Mouse (Mus musculus): ENCODE measurements around the gene Cbfa2t3.

The Cbfa2t3 gene

GRCm38 (mm10) chr8:122610612-122611277 is 88.2 kb downstream of the Cbfa2t3 start:
- DNase-seq (ENCODE audit: low read depth, low spot score) = no peak

DNA sequence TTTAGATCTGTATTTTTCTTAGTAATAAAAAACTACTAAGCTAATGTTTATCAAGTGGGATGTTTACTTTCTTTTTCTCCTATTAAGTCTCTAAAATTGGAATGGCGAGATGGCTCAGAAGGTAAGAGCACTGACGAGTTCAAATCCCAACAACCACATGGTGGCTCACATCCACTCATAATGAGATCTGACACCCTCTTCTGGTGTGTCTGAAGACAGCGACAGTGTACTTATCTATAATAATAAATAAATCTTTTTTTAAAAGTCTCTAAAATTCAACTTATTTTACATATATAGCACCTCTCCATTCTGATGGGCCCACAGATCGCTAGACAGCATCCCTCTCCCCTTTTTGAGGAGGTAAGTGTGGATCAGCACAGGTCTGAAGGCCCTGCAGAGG is 88.7 kb downstream of the Cbfa2t3 start:
- no peak for DNase-seq (ENCODE audit: low read depth, low spot score)

- no peak for DNase-seq (ENCODE audit: low read depth, low spot score)
Measured at GRCm38 (mm10) chr8:122606810-122607209, 92.1 kb downstream of the Cbfa2t3 start.

DNA sequence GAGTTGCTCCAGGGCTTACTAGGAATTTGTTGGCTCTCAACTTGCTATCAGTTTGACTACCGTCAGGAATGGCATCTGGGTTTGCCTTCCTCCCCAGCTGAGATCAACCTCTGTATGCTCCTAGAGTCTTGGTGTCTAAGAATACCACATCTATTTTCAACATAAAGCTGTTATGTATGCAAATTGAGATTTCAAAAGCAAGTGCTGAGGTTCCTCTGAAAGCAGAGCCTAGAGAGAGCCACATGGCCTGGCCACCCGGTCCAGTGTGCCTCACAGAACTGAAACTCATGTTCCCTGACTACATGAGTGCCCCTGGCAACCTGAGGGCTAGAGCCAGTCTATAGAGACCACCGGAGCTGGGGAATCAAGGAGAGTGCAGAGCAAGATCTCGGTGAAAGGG is 93.5 kb downstream of the Cbfa2t3 start:
- no peak for DNase-seq (ENCODE audit: low read depth, low spot score)

GRCm38 (mm10) chr8:122604640-122605039 is 94.3 kb downstream of the Cbfa2t3 start:
- no peak for DNase-seq (ENCODE audit: low read depth, low spot score)

GRCm38 (mm10) chr8:122600666-122601065 is 98.2 kb downstream of the Cbfa2t3 start:
- DNase-seq (ENCODE audit: low read depth, low spot score) = no peak

DNA sequence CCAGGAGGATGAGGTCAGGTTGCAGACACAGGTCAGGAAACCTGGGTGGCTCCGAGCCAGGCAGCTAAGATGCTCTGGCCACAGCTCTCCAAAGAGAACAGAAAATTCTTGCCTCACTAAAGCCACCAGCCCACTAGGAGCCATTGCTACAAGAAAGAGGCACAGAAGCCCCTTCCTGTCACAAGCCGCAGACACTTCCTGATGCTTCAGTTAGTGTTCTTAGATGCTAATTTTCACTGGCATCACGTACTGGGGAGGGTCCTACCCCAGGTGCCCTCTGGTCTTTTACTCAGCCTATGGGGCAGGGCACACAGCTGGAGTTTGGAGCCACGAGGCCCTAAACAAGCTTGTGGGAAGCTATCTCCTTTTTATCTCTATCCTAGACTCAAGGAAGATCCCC is 102.9 kb downstream of the Cbfa2t3 start:
- DNase-seq (ENCODE audit: low read depth, low spot score) = no peak

DNA sequence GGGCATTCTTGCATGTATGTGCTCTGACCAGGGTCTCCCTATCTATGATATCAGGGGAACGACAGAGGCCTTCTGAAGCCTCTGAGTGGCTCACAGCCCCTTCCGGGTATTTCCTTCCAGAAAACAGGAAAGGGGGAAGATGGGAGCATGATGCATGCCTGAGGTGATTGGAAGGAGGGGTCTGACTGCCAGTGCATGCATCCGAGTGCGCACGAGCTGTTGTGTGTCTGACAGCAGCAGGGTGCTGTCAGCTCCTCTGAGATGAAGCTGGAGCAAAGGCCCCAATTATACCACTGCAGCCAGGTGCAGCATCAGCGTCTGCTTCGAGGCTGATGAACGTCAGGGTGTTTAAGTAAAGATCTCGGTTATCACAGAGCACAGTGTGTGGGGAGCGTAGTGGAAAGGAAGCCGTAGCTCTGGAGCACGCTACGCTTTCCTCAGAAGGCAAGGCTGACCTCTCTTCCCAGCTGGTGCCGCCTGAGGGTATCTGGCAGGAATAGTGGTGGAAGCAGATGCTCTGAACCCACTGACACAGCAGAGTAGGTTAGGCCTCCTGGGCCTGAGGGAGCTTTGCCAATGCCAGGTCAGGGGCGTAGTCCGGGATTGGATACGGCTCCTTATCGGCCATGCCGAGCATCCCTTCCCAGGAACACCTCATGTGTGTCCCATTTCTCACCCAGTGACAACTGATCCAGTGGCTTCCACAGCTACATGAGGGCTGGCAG is 105.0 kb downstream of the Cbfa2t3 start:
- DNase-seq (ENCODE audit: low read depth, low spot score) = no peak

DNA sequence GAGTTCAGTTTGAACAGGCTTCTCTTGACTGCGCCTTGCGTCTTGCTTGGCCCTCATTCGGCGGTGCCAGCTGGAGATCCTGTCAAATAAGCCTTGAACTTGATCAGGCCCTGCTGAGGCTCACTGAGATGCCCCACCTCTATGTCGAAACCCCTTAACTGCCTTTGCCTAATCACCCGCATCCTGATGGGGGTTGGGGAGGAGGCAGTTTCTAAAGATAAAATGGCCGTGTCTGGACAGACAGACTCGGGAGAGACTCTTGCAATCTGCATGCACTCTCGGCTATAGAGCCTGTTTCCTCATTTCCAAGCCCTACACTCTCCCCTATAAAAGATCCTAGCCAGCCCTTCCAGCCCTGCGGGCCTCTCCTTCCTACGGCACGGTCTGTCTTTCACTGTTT is 105.7 kb downstream of the Cbfa2t3 start:
- DNase-seq (ENCODE audit: low read depth, low spot score) = no peak

GRCm38 (mm10) chr8:122586749-122587148 is 112.2 kb downstream of the Cbfa2t3 start:
- no peak for DNase-seq (ENCODE audit: low read depth, low spot score)

DNA sequence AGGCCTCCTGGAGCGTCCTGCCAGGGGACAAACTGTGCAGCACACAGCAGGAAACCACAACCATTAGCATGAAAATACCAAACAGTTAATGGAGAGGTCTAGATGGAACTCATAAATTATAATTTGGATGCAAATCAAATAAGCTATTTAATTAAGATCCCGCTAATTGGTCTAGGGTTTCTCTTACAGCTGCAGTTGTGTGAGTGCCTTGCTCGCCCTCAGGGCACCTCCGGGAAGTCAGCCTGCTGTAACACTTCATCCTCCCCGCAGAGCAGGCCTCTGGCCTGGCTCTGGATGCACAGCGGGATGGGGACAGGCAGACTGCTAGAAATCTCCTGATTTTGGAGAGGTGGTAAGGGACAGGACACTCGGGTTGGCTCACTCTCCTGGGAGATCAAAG is 112.7 kb downstream of the Cbfa2t3 start:
- DNase-seq (ENCODE audit: low read depth, low spot score) = no peak

DNA sequence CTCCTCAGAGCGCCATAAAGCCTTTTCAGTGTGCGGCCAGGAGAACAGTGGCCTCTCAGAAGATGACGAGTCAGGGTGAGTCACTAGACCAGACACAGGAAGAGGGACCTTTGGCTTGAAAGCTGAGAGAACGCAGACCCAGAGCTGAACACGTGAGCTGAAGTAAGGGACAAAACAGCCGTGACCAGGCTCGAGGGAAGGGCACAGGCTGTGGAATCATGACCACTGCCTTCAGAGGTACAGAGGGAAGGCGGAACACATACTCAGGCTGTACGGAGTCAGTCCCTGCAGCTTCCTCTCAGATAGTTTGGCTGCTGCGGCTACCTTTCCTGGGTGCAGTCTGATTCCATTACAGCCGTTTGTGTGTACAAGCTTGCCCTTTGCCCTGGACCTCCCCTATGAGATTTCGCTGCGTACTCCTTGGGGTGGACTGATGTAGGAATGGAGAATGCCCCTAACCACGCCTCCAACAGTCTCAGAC is 113.5 kb downstream of the Cbfa2t3 start:
- no peak for DNase-seq (ENCODE audit: low read depth, low spot score)

DNA sequence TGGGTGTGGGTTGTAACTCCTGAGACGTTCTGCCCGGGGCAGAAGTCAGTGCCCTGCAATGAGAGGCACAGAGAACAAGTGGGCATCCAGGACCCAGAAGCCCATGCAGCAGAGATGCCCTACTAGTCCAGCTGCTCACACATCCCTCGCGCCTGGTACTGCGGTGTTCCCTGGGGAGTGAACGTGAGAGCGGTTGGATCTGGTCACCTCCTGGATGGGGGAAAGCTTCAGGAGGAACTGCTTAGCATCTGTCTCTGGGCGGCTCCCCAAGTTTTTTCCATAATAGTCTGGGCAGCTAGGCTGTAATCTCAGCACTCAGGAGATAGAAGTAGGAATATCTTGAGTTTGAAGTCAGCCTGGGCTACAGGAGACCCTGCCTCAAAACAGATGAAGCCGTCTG is 113.9 kb downstream of the Cbfa2t3 start:
- DNase-seq (ENCODE audit: low read depth, low spot score) = no peak

DNA sequence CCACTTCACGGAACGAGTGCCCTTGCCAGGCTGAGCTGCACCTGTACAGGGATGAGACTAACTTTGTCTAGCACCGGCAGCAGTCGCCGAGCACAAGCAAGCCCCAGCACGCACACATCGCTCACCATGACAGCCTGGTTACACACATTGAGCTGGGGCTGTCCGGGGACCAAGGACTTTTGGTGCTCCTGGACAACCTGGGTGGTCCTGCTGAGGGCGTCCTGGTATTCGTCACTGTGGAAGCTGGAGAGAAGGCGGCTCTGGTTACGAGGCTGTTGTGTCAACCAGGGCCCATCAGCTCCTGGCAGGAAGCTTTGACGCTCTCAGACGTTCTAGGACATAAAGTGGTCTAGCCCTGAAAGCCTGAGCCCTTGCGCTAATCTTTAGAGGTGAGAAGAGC is 118.0 kb downstream of the Cbfa2t3 start:
- no peak for DNase-seq (ENCODE audit: low read depth, low spot score)

DNA sequence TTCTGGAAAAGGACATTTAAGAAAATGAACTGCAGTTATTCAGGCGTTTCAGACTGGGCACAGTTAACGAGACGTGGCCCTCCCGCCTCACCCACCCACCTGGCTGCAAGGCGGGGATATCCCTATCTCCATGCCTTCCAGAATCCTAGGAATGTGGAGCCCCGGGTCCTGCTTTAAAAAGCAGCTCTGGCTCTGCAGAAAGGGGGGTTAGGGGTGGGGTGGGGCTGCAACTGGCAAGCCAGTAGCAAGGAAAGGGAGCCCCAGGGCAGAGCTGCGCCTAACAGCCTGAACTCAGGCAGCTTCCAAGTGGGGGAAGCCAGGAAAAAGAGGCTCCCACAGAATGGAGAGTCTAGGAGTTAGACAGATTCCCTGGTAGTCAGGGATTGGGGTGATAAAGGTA is 119.7 kb downstream of the Cbfa2t3 start:
- DNase-seq (ENCODE audit: low read depth, low spot score) = peak; percentile 64

DNA sequence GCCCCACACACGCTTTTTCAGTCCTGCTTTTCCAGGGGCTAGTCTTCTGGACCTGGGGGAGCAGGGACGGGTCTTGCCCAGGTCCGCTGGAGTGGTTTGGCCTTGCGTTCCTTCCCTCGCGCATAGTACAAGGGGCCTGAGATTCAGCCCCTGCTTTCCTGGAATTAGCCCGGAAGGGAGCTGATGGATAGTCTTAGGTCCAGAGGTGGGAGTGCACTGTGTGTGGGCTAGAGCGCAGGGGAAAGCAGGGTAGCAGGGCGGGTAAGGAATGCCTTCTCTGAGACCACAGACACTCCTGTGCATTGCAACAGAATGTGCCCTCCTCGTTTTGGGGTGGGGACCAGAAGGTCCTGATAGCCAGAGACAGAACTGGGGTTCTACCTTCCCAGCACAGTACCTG is 121.8 kb downstream of the Cbfa2t3 start:
- no peak for DNase-seq (ENCODE audit: low read depth, low spot score)

GRCm38 (mm10) chr8:122576648-122577022 is 122.3 kb downstream of the Cbfa2t3 start, which contains the start of gene Aprt:
TSS of gene Aprt (minus strand) at chr8:122576909.
- DNase-seq (ENCODE audit: low read depth, low spot score) = peak; percentile 96

- DNase-seq (ENCODE audit: low read depth, low spot score) = no peak
Measured at GRCm38 (mm10) chr8:122575735-122576647, 122.9 kb downstream of the Cbfa2t3 start.

GRCm38 (mm10) chr8:122575286-122575685 is 123.6 kb downstream of the Cbfa2t3 start:
- DNase-seq (ENCODE audit: low read depth, low spot score) = peak; percentile 69

Data from R1 (cell line).